Mouse (Mus musculus): Measurements from ENCODE around the gene Tepp.

The Tepp gene

DNA sequence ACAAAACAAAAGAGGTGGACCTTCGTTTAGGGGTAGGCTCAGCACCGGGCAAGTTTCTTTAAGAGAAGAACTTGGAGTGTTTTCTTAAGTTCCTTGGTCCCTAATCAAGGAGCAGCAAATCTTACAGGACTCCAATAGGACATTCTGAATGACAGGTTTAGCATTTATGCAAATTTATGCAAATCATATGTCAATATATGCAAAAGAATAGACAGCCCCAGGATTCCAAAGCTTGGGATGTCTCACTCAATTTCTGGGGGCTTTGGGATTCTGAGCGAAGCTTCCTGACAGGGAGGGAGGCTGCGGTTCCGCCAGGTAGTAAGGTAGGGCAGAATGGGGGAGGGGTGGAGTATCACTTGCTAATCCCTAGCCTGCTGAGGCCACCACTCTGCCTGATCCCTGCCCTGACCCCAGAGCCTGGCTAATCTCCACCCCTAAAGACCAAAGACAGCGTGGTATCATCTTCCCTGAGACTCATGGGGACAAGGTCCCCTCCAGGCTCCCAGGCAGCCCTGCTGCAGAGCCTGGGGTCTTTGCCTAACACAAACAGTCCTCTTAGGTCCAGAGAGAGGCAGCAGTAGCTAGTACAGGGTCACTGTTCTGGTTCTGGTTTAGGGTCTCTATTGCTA is at the start of gene Tepp:
Tepp (plus strand) TSS at position 225 of the 629 bp plus-strand sequence.
- peak; percentile 84 for DNase-seq (ENCODE audit: low read depth, low spot score)

DNA sequence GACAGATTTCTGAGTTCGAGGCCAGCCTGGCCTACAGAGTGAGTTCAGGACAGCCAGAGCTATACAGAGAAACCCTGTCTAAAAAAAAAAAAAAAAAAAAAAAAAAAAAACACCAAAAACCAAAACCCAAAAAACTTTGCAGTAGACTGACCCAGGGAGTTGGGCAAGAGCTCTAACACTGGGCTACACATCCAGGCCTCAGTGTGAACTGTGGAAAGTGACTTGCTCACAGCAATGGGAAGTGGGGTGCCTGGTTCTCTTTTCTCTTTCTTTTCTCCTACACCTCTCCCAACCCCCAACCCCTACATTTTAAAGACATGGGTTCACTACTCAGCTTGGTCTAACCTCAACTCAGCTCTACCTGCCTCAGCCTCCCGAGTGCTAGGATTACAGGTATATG is 48.2 kb upstream of the Tepp start:
- DNase-seq (ENCODE audit: low read depth, low spot score) = no peak

DNA sequence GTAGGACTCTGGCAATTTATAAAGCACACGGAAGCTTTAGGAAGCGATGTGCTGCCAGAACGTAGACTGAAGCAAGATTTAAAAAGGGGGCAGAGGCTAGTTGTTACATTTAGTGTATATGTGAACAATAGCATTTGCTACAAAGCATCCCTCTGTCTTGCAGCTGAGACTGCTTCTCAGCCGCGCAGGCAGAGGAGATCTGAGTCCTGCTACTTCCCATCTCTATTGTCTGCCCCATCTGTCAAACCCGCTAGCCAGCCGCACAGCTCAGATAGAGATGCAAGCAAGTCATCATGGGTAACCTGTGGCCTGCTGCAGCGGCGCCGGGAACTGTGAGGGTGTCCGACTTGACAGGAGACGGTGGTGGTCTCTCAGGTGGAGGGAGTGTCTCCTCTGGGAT is 39.9 kb upstream of the Tepp start:
- DNase-seq (ENCODE audit: low read depth, low spot score) = no peak

DNA sequence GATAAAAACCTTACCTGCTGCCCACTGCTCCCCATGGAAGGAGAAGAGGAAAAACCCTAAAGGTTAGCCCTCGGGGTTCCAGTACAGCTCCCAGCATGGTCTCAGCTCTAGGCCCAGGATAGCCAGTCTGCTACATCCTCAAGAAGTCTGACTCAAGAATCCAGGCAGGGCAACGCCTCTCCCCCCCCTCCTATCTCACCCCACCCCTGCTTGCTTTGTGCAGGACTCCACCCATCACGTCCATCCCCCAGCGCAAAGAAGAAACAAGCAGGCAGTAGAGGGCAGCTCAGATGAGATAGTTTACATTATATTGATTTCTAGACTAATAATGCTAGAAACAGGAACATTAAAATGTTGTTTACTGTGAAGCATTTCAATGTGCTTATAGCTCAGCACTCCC is 38.5 kb upstream of the Tepp start:
- no peak for DNase-seq (ENCODE audit: low read depth, low spot score)

DNA sequence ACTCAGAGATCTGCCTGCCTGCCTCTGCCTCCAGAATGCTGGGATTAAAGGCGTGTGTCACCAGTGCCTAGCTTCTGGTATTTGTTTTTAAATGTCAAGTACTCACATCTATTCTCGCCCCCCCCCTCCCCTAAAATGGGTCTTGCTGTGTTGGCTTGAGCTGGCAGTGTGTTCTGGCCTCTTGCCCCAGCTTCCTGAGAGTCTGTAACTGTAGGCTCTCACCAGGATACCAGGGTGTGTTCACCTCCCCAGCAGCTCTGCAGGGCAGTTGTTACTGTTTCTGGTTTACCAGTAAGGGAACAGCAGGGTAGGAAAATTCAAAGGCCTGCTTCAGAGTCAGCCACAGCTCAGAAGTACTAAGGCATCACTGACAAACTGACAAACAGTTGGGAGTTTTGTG is 37.5 kb upstream of the Tepp start:
- DNase-seq (ENCODE audit: low read depth, low spot score) = no peak

DNA sequence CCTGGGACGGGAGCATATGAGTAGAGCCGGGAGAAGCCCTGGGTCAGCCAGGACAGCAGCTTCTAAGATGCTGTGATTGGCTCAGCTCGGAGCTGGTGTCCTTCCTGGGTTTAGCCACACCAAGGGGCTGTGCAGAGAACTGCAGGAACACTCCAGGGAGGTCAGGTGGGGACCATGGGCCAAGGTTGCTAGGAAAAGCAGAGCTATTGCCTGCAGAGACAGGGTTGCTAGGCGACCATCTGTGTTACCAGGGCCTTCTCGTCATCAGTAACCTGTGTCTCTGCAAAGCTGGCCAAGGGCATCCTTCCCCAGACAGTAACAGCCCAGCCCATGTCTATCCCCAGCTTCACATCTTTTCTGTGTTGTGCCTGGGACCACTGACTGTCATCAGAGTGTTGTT is 28.9 kb upstream of the Tepp start:
- DNase-seq (ENCODE audit: low read depth, low spot score) = no peak

DNA sequence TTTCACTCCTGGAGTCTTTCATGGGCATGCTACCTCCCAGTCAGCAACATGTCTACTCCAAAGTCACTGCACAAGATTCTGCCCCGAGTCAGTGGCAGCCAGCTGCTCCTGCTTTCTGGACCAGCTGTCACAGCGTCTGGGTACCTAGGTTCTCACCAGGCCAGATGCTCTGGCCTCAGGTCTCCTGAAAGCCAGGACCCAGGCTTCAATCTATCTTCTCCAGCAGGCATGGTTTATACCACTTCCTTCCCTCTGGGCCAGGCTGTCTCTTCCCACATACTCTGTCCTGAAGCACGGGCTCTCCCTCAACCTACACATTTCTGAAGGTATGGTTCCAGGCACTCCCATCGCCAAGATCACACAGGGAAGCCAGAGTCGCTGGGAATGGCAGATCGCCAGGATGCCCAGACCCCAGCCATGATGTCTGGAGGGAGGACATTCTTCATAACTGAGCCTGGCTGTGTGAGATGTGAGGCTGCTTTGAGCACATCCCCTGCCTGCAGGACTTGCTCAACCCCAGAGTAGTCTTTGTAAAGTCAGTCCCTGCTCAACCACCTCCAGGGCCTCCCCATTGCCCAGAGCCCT is 21.2 kb upstream of the Tepp start:
- DNase-seq (ENCODE audit: low read depth, low spot score) = no peak

DNA sequence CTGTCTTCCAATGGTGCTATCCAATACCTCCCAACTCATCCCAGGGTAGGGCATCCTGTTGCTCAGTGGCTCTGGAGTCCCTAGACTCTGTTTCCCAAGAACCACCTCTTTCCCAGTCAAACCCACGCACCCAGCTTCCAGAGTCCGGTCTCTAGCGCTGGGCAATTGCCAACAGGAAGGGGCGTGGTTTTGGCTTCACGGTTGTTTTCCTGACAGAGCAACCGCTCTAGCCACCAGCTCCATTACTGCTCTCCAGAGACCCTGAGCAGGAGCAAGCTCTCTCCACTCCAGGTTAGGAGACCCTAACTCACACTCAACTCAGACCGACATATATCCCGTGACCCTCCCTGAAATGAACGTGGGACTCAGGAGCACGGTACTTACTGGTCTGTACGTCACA is 17.2 kb upstream of the Tepp start:
- DNase-seq (ENCODE audit: low read depth, low spot score) = no peak

DNA sequence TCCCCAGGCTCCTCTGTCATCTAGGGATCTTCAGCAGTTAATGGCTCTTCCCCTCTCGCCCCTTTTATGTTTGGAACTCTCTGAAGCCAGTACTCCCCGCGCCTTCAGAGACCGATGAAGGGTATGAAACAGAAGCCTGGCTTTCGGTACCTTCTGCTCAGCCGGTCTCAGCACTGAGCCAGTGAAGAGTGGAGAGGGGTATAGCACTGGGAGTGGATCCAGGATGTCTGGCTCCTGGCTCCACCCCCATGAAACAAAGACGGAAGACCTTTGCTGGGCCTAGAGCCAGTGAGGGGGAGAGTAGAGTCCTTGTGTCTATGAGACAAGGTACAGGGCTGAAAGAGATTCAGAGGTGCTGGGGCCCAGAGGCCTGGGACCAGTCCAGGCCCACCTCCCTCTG is 16.5 kb upstream of the Tepp start:
- no peak for DNase-seq (ENCODE audit: low read depth, low spot score)

DNA sequence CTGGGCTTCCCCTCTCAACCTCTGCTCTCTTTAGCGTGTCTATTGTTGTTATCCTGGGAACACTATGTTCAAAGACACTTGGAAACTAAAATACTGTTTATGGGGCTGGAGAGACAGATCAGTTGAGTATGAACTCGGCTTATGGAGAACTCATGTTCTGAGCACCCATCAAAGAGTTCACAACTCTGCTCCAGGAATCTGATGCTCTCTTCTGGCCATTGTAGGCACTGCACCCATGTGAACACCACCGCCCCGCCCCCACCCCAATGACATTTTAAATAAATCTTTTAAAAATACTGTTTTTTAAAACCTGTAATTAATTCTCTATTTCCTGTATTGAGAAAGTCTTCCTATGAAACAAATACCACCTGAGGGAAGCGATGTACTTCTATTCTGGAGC is 8.0 kb upstream of the Tepp start:
- no peak for DNase-seq (ENCODE audit: low read depth, low spot score)

DNA sequence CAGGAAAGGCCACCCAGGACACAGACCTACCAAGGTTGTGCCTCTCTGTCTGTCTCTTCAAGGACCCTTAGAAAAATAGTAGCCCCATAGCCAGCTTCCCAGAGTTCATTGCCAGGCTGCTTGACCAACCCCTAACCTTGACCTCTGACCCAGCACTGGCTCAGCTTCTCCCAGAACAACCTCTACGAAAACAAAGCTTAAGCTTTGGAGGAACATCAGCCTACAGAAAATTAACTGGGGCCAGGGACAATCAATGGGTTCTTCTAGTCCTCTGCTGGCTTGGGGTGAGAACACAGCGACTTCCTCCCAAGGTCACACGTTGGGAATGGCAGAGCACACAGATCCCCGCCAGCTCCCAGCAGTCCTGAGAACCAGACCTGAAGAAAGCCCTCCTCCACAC is 4.8 kb upstream of the Tepp start:
- no peak for DNase-seq (ENCODE audit: low read depth, low spot score)

DNA sequence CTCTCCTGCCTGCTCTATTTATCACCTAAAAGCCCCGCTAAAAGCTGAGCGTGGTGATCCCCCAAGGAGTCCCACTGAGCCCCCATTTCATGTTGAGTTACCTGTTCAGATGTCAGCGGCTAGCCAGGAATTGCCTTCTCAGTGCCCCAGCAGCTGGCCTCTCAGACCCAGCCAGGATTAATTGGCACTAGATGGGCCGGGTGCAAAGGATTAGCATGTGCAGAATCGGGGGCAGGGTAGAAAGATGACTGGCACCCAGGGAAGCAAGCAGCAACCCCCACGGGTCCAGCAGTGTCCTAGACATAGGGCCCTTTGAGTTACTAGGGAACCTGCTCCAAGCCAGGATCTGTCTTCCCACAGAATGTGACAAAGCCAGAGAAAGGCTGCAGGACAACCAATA is 3.9 kb upstream of the Tepp start, which contains the start of gene Cngb1:
Cngb1 (minus strand) TSS at position 155 of the 400 bp plus-strand sequence.
- peak; percentile 89 for DNase-seq (ENCODE audit: low read depth, low spot score)

DNA sequence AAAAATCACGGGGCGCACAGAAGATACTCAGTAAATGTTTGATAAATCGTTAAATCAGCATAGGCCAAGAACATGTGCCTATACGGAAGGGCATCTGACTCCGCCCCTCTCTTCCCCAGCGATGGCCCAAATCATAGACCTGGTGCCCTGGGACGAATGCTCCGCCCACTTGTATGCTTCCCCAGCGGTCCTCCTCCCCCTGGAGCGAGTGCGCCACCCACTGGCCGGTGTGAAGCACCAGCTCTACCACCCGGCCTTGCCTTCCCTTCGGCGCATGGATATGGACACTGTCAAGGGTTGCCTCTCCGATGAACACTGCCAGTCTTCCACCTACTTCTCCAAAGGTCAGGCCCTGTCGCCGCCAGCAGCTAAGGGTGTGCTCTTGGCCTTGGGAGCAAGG is 2.5 kb downstream of the Tepp start:
- no peak for DNase-seq (ENCODE audit: low read depth, low spot score)

DNA sequence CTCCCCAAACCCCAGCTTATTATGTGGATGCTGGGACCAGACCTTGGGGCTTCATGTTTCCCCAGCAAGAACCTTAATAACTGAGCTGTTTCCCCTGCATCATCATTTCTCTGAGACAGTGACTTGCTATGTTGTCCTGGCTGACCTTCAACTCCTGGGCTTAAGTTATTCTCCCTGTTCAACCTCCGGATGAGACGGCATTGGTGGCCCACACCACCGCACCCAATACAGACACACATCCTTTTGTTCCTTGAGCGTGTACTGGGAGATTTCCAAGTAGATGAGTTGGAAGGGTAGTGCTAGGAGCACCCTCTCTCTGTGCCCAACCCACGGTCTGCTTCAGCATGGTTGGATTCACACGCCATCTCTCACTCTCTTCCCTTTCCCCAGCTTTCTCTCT is 3.5 kb downstream of the Tepp start:
- DNase-seq (ENCODE audit: low read depth, low spot score) = no peak

DNA sequence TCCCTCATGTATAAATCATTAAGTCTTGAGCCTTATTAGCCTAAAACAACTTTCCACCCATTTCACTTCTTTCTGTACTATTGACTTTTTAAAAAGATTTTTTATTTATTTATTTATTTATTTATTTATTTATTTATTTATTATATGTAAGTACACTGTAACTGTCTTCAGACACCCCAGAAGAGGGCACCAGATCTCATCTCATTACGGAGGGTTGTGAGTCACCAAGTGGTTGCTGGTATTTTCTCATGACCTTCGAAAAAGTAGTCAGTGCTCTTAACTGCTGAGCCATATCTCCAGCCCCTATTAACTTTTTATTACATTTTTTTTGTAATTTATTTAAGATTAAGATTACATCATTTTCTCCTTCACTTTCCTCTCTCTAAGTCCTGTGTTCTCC is 4.3 kb downstream of the Tepp start:
- no peak for DNase-seq (ENCODE audit: low read depth, low spot score)

DNA sequence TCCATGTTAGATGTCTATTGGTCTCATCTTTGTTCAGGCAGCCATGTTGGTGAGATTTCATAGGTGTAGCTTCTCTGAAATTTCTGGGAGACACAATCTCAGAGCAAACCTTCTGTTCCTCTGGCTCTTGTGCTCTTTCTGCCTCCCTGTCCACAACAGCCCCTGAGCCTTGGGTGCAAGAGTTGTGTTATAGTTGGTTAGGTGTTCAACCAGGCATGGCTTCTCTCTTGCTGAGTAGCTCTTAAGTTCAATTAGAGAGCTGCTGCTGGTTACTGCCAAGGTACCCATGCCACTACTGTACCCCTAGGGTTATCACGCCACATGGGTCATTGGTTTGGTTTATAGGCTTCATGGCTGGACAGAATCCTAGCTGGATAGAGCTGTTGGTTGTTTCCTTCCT is 5.0 kb downstream of the Tepp start:
- DNase-seq (ENCODE audit: low read depth, low spot score) = no peak

DNA sequence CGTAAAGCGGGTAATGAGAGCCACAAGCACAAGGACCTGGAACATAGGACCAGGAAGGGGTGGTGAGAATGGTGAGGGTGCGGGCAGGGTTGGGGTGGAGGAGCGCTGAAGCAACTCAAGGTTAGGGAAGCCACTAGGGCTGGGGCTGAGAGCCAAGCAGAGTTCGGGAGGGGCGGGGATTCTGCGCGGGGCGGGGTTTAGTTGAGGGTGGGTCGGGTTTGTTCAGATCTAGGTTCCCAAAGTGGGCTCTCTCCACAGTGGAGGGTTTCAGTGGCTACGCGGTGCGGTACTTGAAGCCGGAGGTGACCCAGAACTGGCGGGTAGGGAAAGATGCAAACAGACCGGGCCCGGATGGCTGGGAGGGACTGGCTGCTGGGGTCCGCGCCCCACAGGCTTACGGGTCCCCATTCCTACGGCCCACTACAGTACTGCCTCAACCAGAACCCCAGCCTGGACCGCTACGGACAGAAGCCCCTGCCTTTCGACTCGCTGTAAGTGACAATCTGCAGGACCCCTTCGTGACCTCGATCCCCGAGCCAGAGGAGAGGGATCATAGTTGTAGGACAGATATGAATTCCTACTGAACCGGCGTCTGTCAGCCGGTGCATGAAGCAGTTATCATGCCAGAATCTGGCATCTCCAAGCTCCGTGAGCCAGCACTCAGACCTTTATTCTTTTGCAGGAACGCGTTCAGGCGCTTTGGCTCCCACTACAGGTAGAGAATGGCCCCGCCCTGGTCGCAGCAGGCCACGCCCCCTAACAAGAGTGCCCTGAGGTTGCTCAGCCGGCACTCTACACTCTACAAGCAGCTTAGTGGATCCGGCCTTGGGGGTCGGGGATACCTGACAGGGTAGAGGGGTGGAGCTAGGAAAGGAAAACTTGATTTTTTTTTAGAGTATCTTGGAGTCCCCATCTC is 10.1 kb downstream of the Tepp start:
- DNase-seq (ENCODE audit: low read depth, low spot score) = peak; percentile 64

DNA sequence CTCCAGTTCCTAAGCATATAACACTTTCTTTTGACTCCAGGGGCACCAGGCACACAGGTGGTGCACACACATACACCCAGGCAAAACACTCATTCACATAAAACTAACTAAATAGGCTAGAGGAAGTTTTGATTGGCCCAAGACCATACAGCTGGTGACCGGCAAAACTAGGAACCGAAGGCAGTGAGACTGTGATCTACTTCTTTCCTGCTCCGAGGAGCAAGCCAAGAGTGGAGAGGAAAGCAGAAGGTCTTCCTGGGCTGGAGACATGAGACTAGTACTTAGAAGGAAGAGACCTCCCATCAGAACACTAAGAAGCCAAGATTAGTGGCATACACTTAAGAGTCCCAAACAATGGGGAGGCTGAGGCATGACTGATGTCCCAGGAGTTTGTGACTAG is 12.8 kb downstream of the Tepp start:
- DNase-seq (ENCODE audit: low read depth, low spot score) = no peak

DNA sequence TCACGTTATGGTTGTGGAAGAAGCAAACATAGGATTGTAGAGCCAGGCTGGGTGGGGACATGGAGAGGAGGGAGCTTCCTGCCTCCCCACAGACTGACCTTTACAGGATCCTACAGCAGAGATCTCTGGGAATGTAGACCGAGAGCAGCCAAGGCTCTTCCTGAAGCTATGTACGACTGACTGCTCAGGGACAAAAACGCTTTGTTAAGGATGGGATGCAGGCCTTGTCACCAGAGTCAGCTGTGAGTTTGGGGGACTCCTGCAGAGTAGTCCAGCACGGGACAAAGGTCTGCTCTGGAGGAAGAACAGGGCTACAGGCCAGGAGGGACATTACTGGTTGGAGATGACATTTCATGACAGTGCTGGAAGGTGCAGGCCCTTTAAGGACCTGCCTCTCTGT is 14.3 kb downstream of the Tepp start:
- no peak for DNase-seq (ENCODE audit: low read depth, low spot score)

DNA sequence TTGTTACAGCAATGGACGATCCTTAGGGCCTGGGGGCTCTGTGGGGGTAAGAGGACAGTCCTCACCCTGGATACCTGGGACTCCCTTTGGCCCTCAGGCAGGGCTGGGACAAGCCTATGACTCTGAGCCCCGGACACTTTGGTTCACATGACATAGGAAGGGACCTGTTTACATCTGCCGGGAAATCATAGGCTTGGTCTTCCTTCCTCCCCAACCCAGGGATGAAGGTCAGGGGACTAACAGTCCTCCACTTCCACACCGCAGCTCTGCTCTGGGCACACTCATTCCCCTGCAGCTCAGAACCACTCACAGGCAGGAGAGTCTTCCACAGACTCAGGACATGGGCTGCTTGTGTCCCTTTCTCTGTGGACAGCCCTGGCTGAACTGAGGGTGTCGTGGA is 16.5 kb downstream of the Tepp start:
- no peak for DNase-seq (ENCODE audit: low read depth, low spot score)

DNA sequence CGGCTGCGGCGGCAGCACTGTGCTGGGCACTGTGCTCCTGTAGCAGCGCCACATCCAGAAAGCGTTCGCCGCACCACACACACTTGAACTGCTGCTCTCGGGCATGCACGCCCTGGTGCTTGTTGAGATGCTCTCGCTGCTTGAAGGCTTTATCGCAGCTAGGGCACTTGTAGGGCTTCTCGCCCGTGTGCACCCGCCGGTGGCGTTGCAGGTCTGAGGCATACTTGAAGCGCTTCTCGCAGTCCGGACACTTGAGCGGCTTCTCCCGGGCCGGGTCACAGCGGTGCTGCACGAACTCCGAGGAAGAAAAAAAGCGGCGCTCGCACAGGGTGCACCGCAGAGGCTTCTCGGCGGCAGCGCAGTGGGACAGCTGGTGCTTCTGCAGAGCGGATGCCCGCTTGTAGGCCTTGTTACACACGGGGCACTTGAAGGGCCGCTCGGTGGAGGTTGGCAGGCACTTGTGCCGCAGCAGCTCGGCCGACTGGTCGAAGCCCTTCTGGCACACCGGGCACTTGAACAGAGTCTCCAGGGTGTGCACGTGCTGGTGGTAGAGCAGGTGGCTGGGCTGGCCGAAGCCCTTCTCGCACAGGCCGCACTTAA is 17.6 kb downstream of the Tepp start:
- DNase-seq (ENCODE audit: low read depth, low spot score) = no peak

DNA sequence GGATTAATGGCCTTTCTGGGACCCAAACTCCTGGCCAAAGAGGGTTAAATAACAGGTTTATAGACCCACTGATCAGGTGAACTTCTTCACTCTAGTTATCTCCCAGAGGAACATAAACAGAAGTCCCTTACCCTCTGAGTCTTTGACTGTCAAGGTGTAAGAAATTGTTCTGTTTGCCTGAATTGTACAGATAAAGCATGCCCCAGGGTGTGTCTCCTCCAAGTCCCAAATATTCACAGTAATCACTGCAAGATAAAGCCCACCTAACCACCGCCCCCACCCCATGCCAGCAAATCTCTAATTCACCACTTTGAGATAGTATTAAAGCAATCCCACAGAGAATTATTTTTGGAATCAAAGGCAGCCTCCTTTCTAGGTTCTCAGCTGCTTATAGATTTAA is 20.0 kb downstream of the Tepp start:
- no peak for DNase-seq (ENCODE audit: low read depth, low spot score)
